Mouse (Mus musculus) kidney, postnatal 36 days (tissue): ENCODE measurements around the gene Fip1l1.

Source experiments
- DNase-seq, 2 experiments: peaks; one replicate each; pipeline ENCODE4 v3.0.0; 2021 to 2022; ENCODE audit warnings: mixed read lengths in 2 of 2

The Fip1l1 gene

DNA sequence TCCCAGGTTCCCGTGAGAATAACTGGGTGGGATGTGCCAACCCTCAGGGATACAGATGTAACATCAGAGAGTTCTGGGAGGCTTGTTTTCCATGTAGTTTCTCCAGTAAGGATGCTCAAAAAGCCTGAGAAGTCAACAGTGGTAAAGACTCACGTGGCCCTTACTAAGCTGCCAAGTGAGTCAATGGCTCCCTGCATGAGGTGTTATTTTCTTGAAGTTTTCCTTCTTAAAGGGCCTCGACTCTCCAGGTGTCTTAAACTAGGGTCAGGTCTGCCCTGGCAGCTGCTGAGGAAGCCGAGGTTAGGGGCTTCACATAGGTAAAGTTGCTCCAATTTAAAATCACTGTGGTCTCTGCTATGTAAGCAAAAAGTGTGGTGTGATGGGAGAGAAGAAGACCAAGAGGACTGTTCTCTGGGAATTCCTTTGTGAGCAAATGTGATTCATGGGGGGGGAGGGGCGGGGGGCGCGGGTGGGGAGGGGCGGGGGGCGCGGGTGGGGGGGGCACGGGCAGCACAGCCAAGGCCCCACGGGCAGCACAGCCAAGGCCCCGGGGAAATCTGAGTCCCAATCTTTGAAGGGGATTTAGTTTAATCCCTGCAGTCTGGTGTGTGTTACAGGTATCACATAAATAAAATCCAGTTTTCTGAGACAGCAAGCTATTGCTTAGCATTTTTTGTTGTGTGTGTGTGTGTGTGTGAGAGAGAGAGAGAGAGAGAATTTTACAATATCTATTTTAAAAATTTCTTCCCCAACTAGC, 82.7 kb downstream of the Fip1l1 start:
- no peak for DNase-seq

GRCm38 (mm10) chr5:74618573-74619059, 83.4 kb downstream of the Fip1l1 start:
- DNase-seq, result peak in 1 of 2 experiments; percentile 56

- DNase-seq, result no peak
These were observed 86.6 kb downstream of the Fip1l1 start for GRCm38 (mm10) chr5:74621691-74622470.

- DNase-seq, result no peak
These were observed 88.2 kb downstream of the Fip1l1 start for GRCm38 (mm10) chr5:74623316-74624000.

GRCm38 (mm10) chr5:74624385-74624784, 89.1 kb downstream of the Fip1l1 start:
- DNase-seq, result peak in 1 of 2 experiments; percentile 22

DNA sequence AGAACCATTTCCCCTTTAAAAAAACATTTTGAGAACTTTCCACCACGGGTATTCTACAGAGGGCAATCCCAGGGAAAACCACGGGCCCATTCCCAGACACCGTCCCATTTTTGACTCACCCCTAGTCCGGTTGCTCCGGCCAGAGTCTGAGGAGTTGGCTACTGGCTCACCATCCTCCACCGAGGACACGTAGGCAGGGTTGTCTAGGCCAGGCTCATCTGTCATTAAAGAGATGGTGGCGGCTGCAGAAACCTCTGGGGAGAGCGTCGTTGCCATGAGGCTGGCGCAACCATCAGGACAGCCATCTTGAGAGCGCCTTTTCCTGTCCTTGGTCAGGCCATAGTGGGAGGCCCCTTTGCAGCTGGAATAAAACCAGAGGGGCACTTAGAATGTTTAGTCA, 92.8 kb downstream of the Fip1l1 start:
- DNase-seq, result no peak

DNA sequence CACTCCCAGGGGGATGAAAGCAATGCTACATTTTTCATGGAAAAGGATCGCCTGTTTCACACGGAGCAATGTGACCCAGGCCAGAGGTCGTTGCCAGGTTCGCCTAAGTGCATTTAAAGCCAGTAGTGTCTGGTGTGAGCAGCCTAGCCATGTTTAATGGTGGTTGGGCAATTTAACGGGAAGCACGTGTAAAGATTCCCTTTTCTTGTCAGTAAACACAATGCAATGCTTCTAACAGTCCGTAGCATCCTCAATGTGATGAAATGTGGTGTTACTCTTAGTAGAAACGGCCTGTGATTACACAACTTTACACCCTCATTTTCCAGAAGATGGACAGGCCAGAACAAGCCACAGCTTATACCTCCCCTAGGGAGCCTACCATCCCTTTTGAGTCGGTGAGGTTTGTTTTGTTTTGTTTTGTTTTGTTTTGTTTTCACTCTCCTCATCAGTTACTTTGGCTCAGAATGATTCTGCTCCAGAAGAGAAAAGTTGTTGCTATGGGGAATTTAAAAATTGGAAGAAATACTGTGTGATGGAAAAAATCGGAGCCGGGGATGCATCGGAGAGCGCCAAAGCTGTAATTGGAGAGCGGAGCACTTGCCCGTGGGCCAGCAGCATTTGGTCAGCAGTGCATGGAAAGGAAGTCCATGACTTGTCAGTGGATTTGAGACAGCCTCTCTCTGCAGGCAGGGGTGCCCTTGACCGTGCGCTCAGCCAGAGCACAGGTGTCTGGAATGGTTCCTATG, 97.3 kb downstream of the Fip1l1 start:
- no peak for DNase-seq

DNA sequence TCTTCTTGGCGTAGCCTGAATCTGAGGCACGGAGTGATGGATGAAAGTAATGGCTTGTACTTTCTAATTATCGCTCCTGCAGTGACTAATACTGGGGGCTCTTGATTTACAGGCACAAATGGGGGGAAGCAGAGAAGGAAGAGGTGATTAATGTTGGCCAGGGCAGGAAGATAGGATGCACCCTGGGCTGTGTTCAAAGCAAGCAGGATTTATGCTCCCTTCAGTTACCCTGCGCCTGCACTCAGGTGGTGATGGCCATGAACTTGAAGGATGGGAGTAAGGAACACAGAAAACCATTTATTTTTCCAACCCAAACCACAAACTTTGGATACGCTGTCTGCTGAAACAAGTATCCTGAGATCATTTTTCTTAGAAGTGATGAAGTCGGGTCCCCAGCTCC, 98.2 kb downstream of the Fip1l1 start:
- no peak for DNase-seq

GRCm38 (mm10) chr5:74634391-74634790, 99.1 kb downstream of the Fip1l1 start:
- DNase-seq, result no peak

- no peak for DNase-seq
These were observed 104.3 kb downstream of the Fip1l1 start for GRCm38 (mm10) chr5:74639516-74639915.

- no peak for DNase-seq
These were observed 105.3 kb downstream of the Fip1l1 start for GRCm38 (mm10) chr5:74640504-74640903.

- DNase-seq, result peak; percentile 58 to 62
These were observed 105.8 kb downstream of the Fip1l1 start for GRCm38 (mm10) chr5:74641000-74641399.

DNA sequence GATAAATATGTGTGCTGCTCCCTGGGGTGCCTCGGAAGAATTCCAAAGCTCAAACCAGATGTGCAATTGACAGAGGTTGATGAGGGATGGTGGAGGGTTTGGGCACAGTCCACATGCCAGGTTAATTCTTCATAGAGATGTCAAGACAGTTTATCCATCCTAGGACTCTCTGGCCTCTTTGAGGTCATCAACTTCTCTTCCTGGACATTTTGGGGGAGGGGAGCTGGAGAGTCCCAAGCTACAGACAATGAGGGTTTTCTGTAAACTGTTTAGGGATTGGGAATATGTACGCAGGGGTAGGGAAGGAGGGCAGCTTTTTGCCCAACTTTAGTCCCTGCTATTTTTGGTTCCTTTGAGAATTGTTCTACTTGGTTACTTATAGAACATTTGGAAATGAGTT, 107.0 kb downstream of the Fip1l1 start:
- DNase-seq, result no peak

DNA sequence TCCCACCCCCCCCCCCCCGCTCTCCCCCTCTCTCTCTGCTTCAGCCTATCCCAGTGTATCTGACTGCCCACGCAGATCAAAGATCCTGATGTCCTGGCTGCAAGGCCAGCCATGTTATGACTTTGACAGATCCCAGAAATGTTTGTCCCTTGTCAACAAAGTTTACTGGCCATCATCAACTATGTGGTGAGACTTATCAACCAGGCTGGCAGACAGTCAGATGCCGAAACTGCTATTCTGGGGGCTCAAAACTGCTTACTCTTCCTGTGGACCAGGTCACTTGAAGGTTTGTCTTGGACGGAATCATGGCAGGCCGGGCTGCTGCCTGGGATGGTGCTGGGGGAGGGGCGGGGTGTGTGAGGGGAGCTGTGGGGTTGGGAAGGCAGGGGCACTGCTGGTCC, 112.3 kb downstream of the Fip1l1 start:
- DNase-seq, result no peak

DNA sequence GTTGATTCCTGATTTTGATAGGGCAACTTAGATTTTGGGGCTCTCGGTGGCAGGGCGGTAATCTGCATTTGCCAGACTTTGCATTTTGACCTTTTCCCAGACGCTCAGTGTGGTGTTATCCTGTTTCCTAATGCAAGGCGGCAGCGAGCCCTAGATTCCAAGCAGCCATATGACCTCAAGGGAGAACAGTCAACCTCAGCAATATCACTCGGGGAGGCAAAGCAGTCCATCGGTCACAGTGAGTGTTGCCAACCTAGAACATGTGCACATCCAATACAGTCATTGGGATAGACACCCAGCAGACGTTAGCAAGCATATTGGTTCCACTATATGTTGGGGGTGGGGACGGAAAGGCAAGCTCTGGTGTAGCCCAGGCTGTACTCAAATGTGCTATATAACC, 113.0 kb downstream of the Fip1l1 start:
- DNase-seq, result no peak
